Mouse (Mus musculus) C2C12 (cell line): Measurements from ENCODE around the gene Abcc1. TPM values are rescaled to one million over a fixed set of nuclear protein-coding genes. Genes with fewer than 3 reads are reported as not detected.

ENCODE experiments used
- H3K27me3 ChIP-seq: one replicate; pipeline ENCODE4 v1.6.1; 2011; ENCODE audit not compliant: control insufficient read depth, insufficient read depth, insufficient read length
- H3K36me3 ChIP-seq: one replicate; pipeline ENCODE4 v1.6.1; 2011; ENCODE audit not compliant: control insufficient read depth, insufficient read depth
- H3K4me3 ChIP-seq: one replicate; pipeline ENCODE4 v1.5.1; 2011; ENCODE audit warnings: mild to moderate bottlenecking, control low read depth; ENCODE audit not compliant: poor library complexity, insufficient read depth, severe bottlenecking
- H3K79me2 ChIP-seq: one replicate; pipeline ENCODE4 v1.6.1; 2011; ENCODE audit not compliant: control insufficient read depth, insufficient read depth
- H3K79me3 ChIP-seq: one replicate; pipeline ENCODE4 v1.6.1; 2011; ENCODE audit warnings: low read depth, control low read depth
- H3ac ChIP-seq: one replicate; pipeline ENCODE3; 2011; ENCODE audit warnings: low read depth; ENCODE audit not compliant: control insufficient read depth, insufficient read length
- CEBPB ChIP-seq: IDR thresholded peaks from one replicate; pipeline ENCODE4 v1.6.1; 2011; ENCODE audit warnings: low read depth, mild to moderate bottlenecking, control low read depth, moderate library complexity
- CTCF ChIP-seq: IDR thresholded peaks from one replicate; pipeline ENCODE4 v1.5.1; 2011; ENCODE audit not compliant: control insufficient read depth, insufficient read depth, insufficient read length
- FOSL1 ChIP-seq: IDR thresholded peaks from one replicate; pipeline ENCODE4 v1.8.0; 2011; ENCODE audit warnings: mild to moderate bottlenecking, low read length; ENCODE audit not compliant: poor library complexity, insufficient read depth, severe bottlenecking
- MAX ChIP-seq: IDR thresholded peaks from one replicate; pipeline ENCODE4 v1.6.1; 2011; ENCODE audit warnings: mild to moderate bottlenecking, control low read depth
- MYOD1 ChIP-seq: IDR thresholded peaks from one replicate; pipeline ENCODE4 v1.6.1; 2011; ENCODE audit warnings: low read depth; ENCODE audit not compliant: control insufficient read depth, insufficient read length
- MYOG ChIP-seq: IDR thresholded peaks from one replicate; pipeline ENCODE4 v1.6.1; 2011; ENCODE audit not compliant: control insufficient read depth, insufficient read length; ENCODE audit errors: extremely low read depth
- USF1 ChIP-seq: IDR thresholded peaks from one replicate; pipeline ENCODE4 v1.6.1; 2011; ENCODE audit warnings: low read depth, mild to moderate bottlenecking, control low read depth, moderate library complexity
- polyA plus RNA-seq: library from polyadenylated mRNA; unstranded; fragments of >200 nt; fragmentation: generic; extraction: Trizol; gene quantifications from one replicate; pipeline ENCODE4 v1.2.1, GENCODE M21; 2012; ENCODE audit warnings: missing spikeins

Gene Abcc1
- polyA plus RNA-seq, 1 experiment: 35.8 TPM

- no peak overlapping the region for H3ac ChIP-seq
- no peaks in the 10 kb centered on the region for H3K79me2 ChIP-seq
- no peaks in the 10 kb centered on the region for H3K36me3 ChIP-seq
- no peaks in the 10 kb centered on the region for H3K79me3 ChIP-seq
- no peak overlapping the region for H3K4me3 ChIP-seq
- no peak for TF ChIP-seq CEBPB
- TF ChIP-seq FOSL1: no peak
- TF ChIP-seq MAX: no peak
- TF ChIP-seq USF1: no peak
- no peaks in the 10 kb centered on the region for H3K27me3 ChIP-seq
Observed at GRCm38 (mm10) chr16:14328156-14328555, 33.2 kb upstream of the Abcc1 start.

- no peak overlapping the region for H3ac ChIP-seq
- H3K79me3 ChIP-seq: no peaks in the 10 kb centered on the region
- no peak for TF ChIP-seq FOSL1
- TF ChIP-seq MYOD1: no peak
- no peaks in the 10 kb centered on the region for H3K36me3 ChIP-seq
- no peak overlapping the region for H3K4me3 ChIP-seq
- H3K79me2 ChIP-seq: no peaks in the 10 kb centered on the region
- H3K27me3 ChIP-seq: no peaks in the 10 kb centered on the region
Observed at GRCm38 (mm10) chr16:14344967-14345366, 16.4 kb upstream of the Abcc1 start.

- no peak for TF ChIP-seq CEBPB
- TF ChIP-seq MYOG: no peak
- TF ChIP-seq USF1: no peak
- no peak for TF ChIP-seq MYOD1
- no peak for TF ChIP-seq MAX
- TF ChIP-seq CTCF: no peak
- no peak for TF ChIP-seq FOSL1
Observed at GRCm38 (mm10) chr16:14351571-14351970, 9.8 kb upstream of the Abcc1 start.

GRCm38 (mm10) chr16:14352234-14352633 is 9.1 kb upstream of the Abcc1 start:
- H3K79me3 ChIP-seq: no peaks in the 10 kb centered on the region
- H3ac ChIP-seq: no peak overlapping the region
- TF ChIP-seq CEBPB (no peak), CTCF (no peak), FOSL1 (no peak), MYOG (no peak), MAX (no peak), MYOD1 (no peak), USF1 (no peak)
- no peaks in the 10 kb centered on the region for H3K79me2 ChIP-seq
- no peaks in the 10 kb centered on the region for H3K27me3 ChIP-seq
- no peak overlapping the region for H3K4me3 ChIP-seq
- no peaks in the 10 kb centered on the region for H3K36me3 ChIP-seq

More at GRCm38 (mm10) chr16:14351571-14351970, 9.8 kb upstream of the Abcc1 start:
- Histone ChIP-seq H3K36me3 (no peaks in the 10 kb centered on the region), H3K79me2 (no peaks in the 10 kb centered on the region), H3K4me3 (no peak overlapping the region), H3K79me3 (no peaks in the 10 kb centered on the region), H3K27me3 (no peaks in the 10 kb centered on the region), H3ac (no peak overlapping the region)

DNA sequence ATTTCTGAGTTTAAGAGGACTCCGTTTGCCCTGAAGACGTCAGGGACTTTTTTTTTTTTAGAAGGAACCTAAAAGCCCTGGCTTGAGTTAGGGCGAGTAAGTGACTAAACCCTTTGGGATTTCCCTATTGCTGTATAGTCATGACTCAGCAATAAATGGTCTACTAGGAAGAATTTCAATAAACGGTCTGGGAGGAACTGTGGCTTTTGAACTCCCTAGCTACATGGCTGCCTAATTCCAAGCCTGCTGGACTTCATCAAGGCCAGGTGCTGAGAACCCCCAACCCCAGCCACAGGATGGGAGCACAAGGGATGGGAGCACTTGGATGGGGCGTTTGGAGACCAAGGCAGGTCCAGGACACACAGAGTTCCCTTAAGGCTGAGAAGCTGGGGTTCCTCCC is 8.7 kb upstream of the Abcc1 start:
- Histone ChIP-seq H3K79me3 (no peaks in the 10 kb centered on the region), H3K27me3 (no peaks in the 10 kb centered on the region), H3K79me2 (no peaks in the 10 kb centered on the region), H3ac (no peak overlapping the region), H3K36me3 (no peaks in the 10 kb centered on the region), H3K4me3 (no peak overlapping the region)
- TF ChIP-seq FOSL1 (no peak), MYOD1 (no peak), CEBPB (peak; percentile 33), CTCF (no peak)

DNA sequence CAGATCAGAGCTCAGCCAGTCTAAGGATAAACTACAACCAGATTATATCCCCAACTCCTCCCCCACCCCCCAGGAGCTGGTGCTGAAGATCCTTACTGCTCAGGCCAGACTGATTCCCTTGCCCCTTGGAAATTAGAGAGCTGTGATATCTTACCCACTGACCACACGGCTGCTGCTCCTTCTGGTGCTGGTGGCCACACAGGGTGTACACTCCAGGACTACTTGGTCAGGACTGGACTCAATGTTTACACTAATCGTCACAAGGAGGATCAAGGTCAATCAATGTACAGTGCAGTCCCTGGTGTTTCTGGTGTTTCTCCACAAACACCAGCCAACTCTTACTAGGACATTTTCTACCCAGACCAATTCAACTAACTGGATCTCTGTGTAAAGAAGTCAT is 3.5 kb upstream of the Abcc1 start:
- Histone ChIP-seq H3K79me2 (peaks cover 21% of the 10 kb centered on the region), H3K27me3 (no peaks in the 10 kb centered on the region), H3K79me3 (peaks cover 13% of the 10 kb centered on the region), H3K36me3 (no peaks in the 10 kb centered on the region), H3ac (no peak overlapping the region), H3K4me3 (no peak overlapping the region)
- TF ChIP-seq MYOD1 (no peak), CTCF (no peak)

GRCm38 (mm10) chr16:14358531-14358930 is 2.8 kb upstream of the Abcc1 start:
- Histone ChIP-seq H3K36me3 (no peaks in the 10 kb centered on the region), H3K79me2 (peaks cover 27% of the 10 kb centered on the region), H3K4me3 (no peak overlapping the region), H3ac (no peak overlapping the region), H3K79me3 (peaks cover 19% of the 10 kb centered on the region), H3K27me3 (no peaks in the 10 kb centered on the region)
- TF ChIP-seq FOSL1: no peak
